Mouse (Mus musculus): ENCODE data around the gene Pirt. TPM values are rescaled to one million over a fixed set of nuclear protein-coding genes. Genes with fewer than 3 reads are reported as not detected.

Pirt gene
- polyA plus RNA-seq, 1 experiment from 2014 or later, result 5.7 TPM

DNA sequence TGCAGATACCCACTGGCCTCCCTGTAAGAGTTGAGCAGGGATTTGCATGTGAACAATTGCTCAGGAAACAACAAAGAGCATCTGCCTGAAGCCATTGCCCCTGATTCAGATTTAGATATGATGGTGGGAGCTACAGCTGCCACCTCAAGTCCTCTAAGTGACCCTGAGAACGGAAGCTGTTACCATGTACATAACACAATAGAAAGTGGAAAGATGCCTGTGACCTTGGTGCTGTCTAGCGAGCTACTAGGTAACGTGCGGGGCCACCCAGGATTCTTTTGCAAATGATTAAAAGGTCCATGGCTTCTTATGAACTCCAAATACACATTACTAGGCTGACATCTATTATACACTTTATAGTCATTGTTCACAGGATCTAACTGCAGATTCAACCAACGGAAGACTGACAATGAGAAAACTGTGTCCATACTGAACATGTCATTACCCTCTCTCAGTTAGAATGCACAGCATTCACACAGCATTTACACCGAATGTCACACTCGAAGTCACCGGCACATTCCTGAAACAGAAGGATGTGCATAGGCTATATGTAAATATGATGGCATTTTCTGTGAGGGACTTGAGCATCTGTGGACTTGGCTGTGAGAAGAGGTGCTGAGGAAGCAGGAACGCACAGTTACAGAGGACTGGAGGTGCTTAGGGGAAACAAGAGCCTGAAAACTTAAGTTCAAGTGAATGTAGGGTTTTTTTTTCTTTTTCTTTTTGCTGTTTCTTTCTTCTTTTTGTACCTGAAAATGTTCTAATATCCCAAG lies 21.2 kb downstream of the Pirt start:
- Histone ChIP-seq H3K4me2 (ENCODE audit: low read depth, low read length) (no peak overlapping the region), H3K9me3 (ENCODE audit: control insufficient read depth, low read length) (no peaks in the 10 kb centered on the region), H3K36me3 (ENCODE audit: control insufficient read depth, insufficient read depth, low read length) (no peaks in the 10 kb centered on the region), H3K27me3 (replicated peaks; ENCODE audit: control insufficient read depth, insufficient read depth, low read length) (no peaks in the 10 kb centered on the region), H3K4me1 (ENCODE audit: control insufficient read depth, insufficient read depth, low read length) (no peaks in the 10 kb centered on the region), H3K4me3 (ENCODE audit: low read depth, low read length) (no peak overlapping the region), H3K9ac (ENCODE audit: low read depth, low read length) (no peak overlapping the region), H3K27ac (replicated peaks; ENCODE audit: low read depth, low read length) (no peak overlapping the region)
- WGBS, result 72% methylated on average over 9 of the region's 9 CpGs
- ATAC-seq (ENCODE audit: low read depth) (no peak), DNase-seq (ENCODE audit: low spot score) (no peak)

DNA sequence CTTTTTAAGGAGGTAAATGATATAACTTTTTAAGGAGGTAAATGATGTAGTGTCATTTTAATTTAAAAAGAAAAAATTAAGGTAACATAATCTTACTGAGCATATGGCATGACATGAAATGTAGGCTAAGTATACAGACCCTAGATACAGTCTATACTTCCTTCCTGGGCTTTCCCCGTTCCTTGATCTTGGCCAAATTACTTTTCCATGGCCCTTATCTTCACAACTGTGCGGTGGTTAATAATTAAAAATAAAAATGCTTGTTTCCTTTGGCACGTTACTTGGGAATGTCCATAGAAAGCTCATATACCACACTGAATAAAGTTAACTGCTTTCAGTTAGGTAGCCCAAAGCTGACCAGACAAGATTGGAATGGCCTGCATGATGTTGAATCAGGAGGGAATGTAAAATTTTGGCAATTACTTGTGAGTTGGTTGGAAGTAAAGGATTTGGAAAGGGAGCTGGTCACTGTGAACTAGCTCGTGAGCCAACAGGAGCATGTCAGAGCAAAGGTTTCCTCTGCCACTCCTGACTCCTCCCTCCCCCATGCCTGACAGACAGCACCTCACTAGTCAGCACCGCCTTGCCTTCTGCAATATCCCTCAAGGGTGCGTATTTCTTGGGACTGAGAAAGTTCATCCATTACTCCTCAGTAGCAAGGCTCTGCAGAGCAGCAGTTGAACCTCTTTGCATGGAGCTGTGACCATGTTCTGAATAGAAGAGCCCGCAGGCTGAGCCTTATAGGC lies 22.8 kb downstream of the Pirt start:
- Histone ChIP-seq H3K4me2 (ENCODE audit: low read depth, low read length) (no peak overlapping the region), H3K9me3 (ENCODE audit: control insufficient read depth, low read length) (no peaks in the 10 kb centered on the region), H3K36me3 (ENCODE audit: control insufficient read depth, insufficient read depth, low read length) (no peaks in the 10 kb centered on the region), H3K27ac (replicated peaks; ENCODE audit: low read depth, low read length) (no peak overlapping the region), H3K4me1 (ENCODE audit: control insufficient read depth, insufficient read depth, low read length) (no peaks in the 10 kb centered on the region), H3K4me3 (ENCODE audit: low read depth, low read length) (no peak overlapping the region), H3K9ac (ENCODE audit: low read depth, low read length) (no peak overlapping the region), H3K27me3 (replicated peaks; ENCODE audit: control insufficient read depth, insufficient read depth, low read length) (no peaks in the 10 kb centered on the region)
- no peak for ATAC-seq (ENCODE audit: low read depth)
- DNase-seq (ENCODE audit: low spot score), result no peak
- 73% methylated on average over 7 of the region's 7 CpGs for WGBS

DNA sequence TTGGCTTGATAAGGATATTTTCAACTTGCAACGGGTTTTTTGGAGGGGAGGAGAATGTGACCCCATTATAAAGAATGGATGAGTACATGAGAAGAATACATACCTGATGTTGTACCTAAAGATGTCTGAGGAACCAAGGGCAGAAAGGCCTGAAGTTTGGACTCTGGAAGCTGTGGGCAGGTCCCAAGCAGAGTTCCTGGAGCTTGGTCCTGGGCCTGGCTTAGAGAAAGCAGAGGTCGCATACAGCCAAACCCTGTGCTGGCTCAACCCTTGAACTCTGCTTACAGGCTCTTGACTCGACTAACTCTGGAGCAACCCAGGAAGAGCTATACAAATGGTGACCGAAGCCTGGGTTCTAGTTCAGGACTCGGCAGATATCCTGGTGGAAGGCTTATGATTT lies 30.2 kb downstream of the Pirt start:
- ATAC-seq (ENCODE audit: low read depth) (no peak), DNase-seq (ENCODE audit: low spot score) (no peak)
- H3K27me3 ChIP-seq (replicated peaks; ENCODE audit: control insufficient read depth, insufficient read depth, low read length), result no peaks in the 10 kb centered on the region
- no peaks in the 10 kb centered on the region for H3K36me3 ChIP-seq (ENCODE audit: control insufficient read depth, insufficient read depth, low read length)
- H3K9me3 ChIP-seq (ENCODE audit: control insufficient read depth, low read length), result no peaks in the 10 kb centered on the region
- 84% methylated on average over 5 of the region's 5 CpGs for WGBS
- no peak overlapping the region for H3K4me3 ChIP-seq (ENCODE audit: low read depth, low read length)
- no peaks in the 10 kb centered on the region for H3K4me1 ChIP-seq (ENCODE audit: control insufficient read depth, insufficient read depth, low read length)
- no peak overlapping the region for H3K4me2 ChIP-seq (ENCODE audit: low read depth, low read length)
- H3K9ac ChIP-seq (ENCODE audit: low read depth, low read length), result no peak overlapping the region
- no peak overlapping the region for H3K27ac ChIP-seq (replicated peaks; ENCODE audit: low read depth, low read length)

DNA sequence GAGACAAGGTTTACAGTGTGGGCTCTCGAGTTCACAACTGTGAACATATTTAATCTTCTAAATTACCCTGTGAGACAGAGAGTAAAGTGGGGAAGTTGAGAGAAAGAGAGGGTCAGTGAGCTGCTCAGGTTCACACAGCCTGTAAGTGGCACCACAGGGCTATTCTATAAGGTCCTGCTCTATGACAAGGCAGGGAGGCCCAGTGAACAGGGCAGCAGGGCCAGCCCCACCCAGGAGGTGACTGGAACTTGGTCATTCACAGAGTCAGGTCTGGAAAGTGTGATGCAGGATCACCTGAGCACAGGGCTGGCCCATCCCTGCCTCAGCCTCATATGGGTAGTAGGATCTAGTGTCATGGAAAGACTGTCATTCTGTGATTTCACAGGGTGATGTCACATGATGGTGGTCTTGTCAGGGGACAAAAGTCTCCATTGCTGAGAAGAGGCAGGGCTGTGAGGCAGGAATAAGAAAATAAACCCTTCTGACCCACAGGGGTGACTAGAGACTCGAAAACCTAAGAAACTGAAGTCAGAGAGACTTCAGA lies 33.5 kb downstream of the Pirt start:
- Histone ChIP-seq H3K9ac (ENCODE audit: low read depth, low read length) (no peak overlapping the region), H3K36me3 (ENCODE audit: control insufficient read depth, insufficient read depth, low read length) (no peaks in the 10 kb centered on the region), H3K4me2 (ENCODE audit: low read depth, low read length) (no peak overlapping the region), H3K27ac (replicated peaks; ENCODE audit: low read depth, low read length) (no peak overlapping the region), H3K27me3 (replicated peaks; ENCODE audit: control insufficient read depth, insufficient read depth, low read length) (no peaks in the 10 kb centered on the region), H3K9me3 (ENCODE audit: control insufficient read depth, low read length) (no peaks in the 10 kb centered on the region), H3K4me1 (ENCODE audit: control insufficient read depth, insufficient read depth, low read length) (no peaks in the 10 kb centered on the region), H3K4me3 (ENCODE audit: low read depth, low read length) (no peak overlapping the region)
- ATAC-seq (ENCODE audit: low read depth) (no peak), DNase-seq (ENCODE audit: low spot score) (no peak)
- WGBS, result 61% methylated on average over 2 of the region's 2 CpGs

DNA sequence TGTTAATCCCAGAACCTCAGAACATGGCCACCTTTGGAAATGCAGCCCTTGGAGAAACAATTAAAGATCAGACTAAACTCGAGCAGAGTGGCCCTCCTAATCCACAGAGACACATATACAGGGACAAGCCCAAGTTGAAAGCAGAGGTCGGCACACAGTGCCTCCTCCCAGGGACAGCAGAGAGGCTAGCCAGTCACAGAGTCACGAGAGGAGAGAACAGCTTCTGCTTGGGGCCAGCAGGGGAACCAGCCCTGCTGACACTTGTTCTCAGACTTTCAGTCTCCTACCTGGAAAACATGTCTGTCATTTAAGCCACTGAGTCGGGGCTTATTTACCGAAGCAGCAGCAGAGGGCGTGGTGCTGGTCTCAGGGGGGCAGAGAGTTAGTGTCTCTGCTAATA lies 34.7 kb downstream of the Pirt start:
- Histone ChIP-seq H3K4me3 (ENCODE audit: low read depth, low read length) (no peak overlapping the region), H3K36me3 (ENCODE audit: control insufficient read depth, insufficient read depth, low read length) (no peaks in the 10 kb centered on the region), H3K9me3 (ENCODE audit: control insufficient read depth, low read length) (no peaks in the 10 kb centered on the region), H3K9ac (ENCODE audit: low read depth, low read length) (no peak overlapping the region), H3K27ac (replicated peaks; ENCODE audit: low read depth, low read length) (no peak overlapping the region), H3K4me1 (ENCODE audit: control insufficient read depth, insufficient read depth, low read length) (no peaks in the 10 kb centered on the region), H3K4me2 (ENCODE audit: low read depth, low read length) (no peak overlapping the region), H3K27me3 (replicated peaks; ENCODE audit: control insufficient read depth, insufficient read depth, low read length) (no peaks in the 10 kb centered on the region)
- 63% methylated on average over 5 of the region's 6 CpGs for WGBS
- ATAC-seq (ENCODE audit: low read depth), result no peak
- DNase-seq (ENCODE audit: low spot score), result no peak

DNA sequence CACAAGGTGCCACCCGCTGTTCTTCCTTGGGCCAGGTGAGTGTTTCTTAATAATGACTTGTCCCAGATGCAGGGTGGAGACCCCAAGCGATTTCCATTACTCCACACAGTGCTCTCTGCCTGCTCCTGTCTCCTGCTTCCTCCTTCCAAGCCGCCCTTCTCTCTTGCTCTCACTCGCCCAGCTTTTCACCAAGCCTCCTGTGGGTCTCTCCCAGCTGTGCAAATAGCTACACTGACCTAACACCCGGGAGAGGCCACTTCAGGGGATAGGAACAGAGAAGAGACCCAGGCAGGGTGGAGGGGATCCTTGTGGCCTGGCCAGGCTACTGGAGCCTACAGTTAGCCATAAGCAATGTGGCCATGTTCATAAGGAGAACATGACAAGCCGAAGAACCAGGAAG lies 35.1 kb downstream of the Pirt start:
- DNase-seq (ENCODE audit: low spot score) (no peak), ATAC-seq (ENCODE audit: low read depth) (no peak)
- H3K27me3 ChIP-seq (replicated peaks; ENCODE audit: control insufficient read depth, insufficient read depth, low read length), result no peaks in the 10 kb centered on the region
- no peak overlapping the region for H3K27ac ChIP-seq (replicated peaks; ENCODE audit: low read depth, low read length)
- H3K9ac ChIP-seq (ENCODE audit: low read depth, low read length), result no peak overlapping the region
- H3K4me3 ChIP-seq (ENCODE audit: low read depth, low read length), result no peak overlapping the region
- 71% methylated on average over 6 of the region's 6 CpGs for WGBS
- H3K9me3 ChIP-seq (ENCODE audit: control insufficient read depth, low read length), result no peaks in the 10 kb centered on the region
- H3K4me2 ChIP-seq (ENCODE audit: low read depth, low read length), result no peak overlapping the region
- H3K4me1 ChIP-seq (ENCODE audit: control insufficient read depth, insufficient read depth, low read length), result no peaks in the 10 kb centered on the region
- H3K36me3 ChIP-seq (ENCODE audit: control insufficient read depth, insufficient read depth, low read length), result no peaks in the 10 kb centered on the region

DNA sequence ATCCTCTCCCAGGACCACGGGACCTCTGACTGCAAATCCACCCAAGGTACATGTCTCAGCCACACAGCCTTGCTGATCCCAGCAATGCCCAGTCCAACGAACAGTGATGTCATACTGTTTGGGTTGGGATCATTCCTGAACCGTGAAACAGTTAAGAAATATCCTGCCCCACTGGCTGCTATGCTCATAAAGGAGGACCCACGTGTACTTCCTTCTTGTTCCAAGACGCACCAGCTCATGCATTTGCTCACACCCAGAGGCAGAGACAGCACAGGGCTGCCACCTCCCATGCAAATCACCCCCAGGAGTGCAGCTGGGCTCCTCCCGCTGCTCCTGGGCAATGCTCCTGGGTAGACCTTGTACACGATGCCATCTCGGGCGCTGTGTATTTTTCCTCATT lies 44.5 kb downstream of the Pirt start, which contains the start of gene Tmem238l:
Tmem238l (plus strand) TSS at position 336 of the 400 bp plus-strand sequence.
- no peak within 1 kb of the TSS for H3K4me3 ChIP-seq (ENCODE audit: low read depth, low read length)
- no peaks in the 10 kb centered on the region for H3K4me1 ChIP-seq (ENCODE audit: control insufficient read depth, insufficient read depth, low read length)
- DNase-seq (ENCODE audit: low spot score), result no peak
- H3K9ac ChIP-seq (ENCODE audit: low read depth, low read length), result no peak within 1 kb of the TSS
- no peaks in the 10 kb centered on the region for H3K27me3 ChIP-seq (replicated peaks; ENCODE audit: control insufficient read depth, insufficient read depth, low read length)
- no peak within 1 kb of the TSS for H3K27ac ChIP-seq (replicated peaks; ENCODE audit: low read depth, low read length)
- H3K36me3 ChIP-seq (ENCODE audit: control insufficient read depth, insufficient read depth, low read length), result no peaks in the 10 kb centered on the region
- no peak within 1 kb of the TSS for H3K4me2 ChIP-seq (ENCODE audit: low read depth, low read length)
- 75% methylated on average over 9 of the region's 9 CpGs for WGBS
- ATAC-seq (ENCODE audit: low read depth), result no peak
- H3K9me3 ChIP-seq (ENCODE audit: control insufficient read depth, low read length), result no peaks in the 10 kb centered on the region

DNA sequence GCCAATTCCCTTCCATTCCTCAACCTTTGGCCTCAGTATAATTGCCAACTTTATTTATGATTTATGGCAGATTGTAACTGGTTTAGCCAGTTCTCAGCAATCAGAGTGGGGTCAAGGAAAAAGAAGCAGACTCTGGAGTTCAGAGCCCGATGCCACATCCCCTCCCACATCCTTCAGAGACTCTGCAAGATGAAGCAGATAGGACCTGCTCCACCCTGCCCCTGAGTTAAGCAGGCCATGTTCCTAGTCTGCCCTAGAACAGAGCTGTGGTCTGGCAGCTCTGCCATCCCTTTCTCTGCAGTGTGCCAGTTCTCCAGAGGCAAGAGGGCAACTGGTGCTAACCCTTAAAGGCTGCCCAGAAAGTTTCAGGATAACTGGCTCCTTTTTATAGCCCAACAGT lies 49.0 kb downstream of the Pirt start:
- Histone ChIP-seq H3K4me2 (ENCODE audit: low read depth, low read length) (no peak overlapping the region), H3K27ac (replicated peaks; ENCODE audit: low read depth, low read length) (no peak overlapping the region), H3K9ac (ENCODE audit: low read depth, low read length) (no peak overlapping the region), H3K36me3 (ENCODE audit: control insufficient read depth, insufficient read depth, low read length) (no peaks in the 10 kb centered on the region), H3K4me3 (ENCODE audit: low read depth, low read length) (no peak overlapping the region), H3K27me3 (replicated peaks; ENCODE audit: control insufficient read depth, insufficient read depth, low read length) (no peaks in the 10 kb centered on the region), H3K9me3 (ENCODE audit: control insufficient read depth, low read length) (no peaks in the 10 kb centered on the region), H3K4me1 (ENCODE audit: control insufficient read depth, insufficient read depth, low read length) (no peaks in the 10 kb centered on the region)
- DNase-seq (ENCODE audit: low spot score), result no peak
- ATAC-seq (ENCODE audit: low read depth), result no peak
- 55% methylated on average over 1 of the region's 1 CpGs for WGBS
